Mouse (Mus musculus): Measurements from ENCODE around the gene Ubqln1. TPM values are rescaled to one million over a fixed set of nuclear protein-coding genes. Genes with fewer than 3 reads are reported as not detected.

Ubqln1 gene
- polyA plus RNA-seq, 1 experiment: 56.9 TPM

DNA sequence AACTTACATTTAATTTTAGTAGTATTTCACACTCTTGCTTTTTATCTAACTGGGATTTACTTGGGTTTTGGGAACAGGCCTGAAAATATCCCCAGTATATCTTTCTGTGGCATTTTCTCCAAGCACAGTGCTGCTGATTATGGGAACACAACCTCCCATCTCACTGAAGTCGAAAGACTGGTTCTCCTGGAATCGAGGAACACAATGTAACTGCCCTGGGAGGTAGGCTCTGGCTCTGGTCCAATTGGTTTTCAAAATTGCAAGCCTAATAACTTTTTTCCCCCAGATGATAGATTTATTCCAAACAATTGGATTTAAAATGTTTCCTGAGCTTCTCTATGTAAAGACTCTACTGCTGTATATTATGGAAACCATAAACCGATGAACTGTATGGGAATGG is 4.8 kb upstream of the Ubqln1 start:
- TF ChIP-seq CTCF (IDR thresholded peaks at IDR 0.05; ENCODE audit: low read depth, low read length) (no peak), POLR2A (IDR thresholded peaks at IDR 0.05; ENCODE audit: borderline replicate concordance, low read depth, low read length) (no peak)
- no peak overlapping the region for H3K27ac ChIP-seq (ENCODE audit: insufficient read depth, low read depth, low read length)
- H3K4me3 ChIP-seq (ENCODE audit: insufficient read depth, low read length): no peak overlapping the region
- H3K4me1 ChIP-seq (ENCODE audit: control insufficient read depth, insufficient read depth, low read length): peaks cover 14% of the 10 kb centered on the region

DNA sequence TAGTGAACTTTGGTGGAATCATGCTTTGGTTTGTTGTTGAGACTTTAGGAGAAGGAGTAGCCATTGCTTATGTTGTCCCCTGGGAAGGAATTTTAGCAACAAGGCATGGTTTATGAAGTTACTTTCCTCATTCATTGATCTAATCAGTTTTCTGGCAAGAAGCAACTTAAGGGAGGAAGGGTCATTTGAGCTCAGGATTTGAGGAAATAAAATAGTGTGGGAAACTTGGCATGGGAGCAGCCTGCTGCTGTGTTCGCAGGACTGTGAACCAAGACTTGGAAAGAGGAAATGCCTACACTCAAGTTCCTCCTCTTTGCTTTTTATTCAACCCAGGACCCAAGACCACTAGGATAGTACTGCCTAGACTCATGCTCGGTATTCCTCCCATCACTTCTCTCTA is 2.1 kb upstream of the Ubqln1 start:
- TF ChIP-seq CTCF (IDR thresholded peaks at IDR 0.05; ENCODE audit: low read depth, low read length) (no peak), POLR2A (IDR thresholded peaks at IDR 0.05; ENCODE audit: borderline replicate concordance, low read depth, low read length) (no peak)
- peaks cover 23% of the 10 kb centered on the region for H3K4me1 ChIP-seq (ENCODE audit: control insufficient read depth, insufficient read depth, low read length)
- H3K27ac ChIP-seq (ENCODE audit: insufficient read depth, low read depth, low read length): no peak overlapping the region
- H3K4me3 ChIP-seq (ENCODE audit: insufficient read depth, low read length): no peak overlapping the region

DNA sequence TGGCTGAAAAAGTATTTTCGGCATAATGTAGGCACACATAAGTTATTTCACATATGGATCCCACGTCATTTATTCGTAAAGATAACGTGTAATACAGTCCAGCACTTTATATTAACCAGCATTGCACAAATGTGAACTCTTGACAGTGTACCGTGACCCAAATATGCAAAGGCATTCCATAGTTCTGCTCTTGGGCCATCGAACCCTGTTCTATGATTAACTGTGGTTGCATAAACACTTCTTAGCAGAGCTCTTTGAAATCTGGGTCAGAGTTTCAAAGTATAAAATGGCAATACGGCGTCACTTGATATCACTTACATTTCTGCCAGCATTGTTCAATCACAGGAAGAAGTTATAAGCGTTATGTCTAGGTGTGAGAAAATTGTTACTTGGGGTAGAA is 942 bp upstream of the Ubqln1 start:
- TF ChIP-seq CTCF (IDR thresholded peaks at IDR 0.05; ENCODE audit: low read depth, low read length) (no peak), POLR2A (IDR thresholded peaks at IDR 0.05; ENCODE audit: borderline replicate concordance, low read depth, low read length) (no peak)
- Histone ChIP-seq H3K4me3 (ENCODE audit: insufficient read depth, low read length) (peak overlapping the region; percentile 71), H3K27ac (ENCODE audit: insufficient read depth, low read depth, low read length) (no peak overlapping the region), H3K4me1 (ENCODE audit: control insufficient read depth, insufficient read depth, low read length) (peaks cover 29% of the 10 kb centered on the region)

DNA sequence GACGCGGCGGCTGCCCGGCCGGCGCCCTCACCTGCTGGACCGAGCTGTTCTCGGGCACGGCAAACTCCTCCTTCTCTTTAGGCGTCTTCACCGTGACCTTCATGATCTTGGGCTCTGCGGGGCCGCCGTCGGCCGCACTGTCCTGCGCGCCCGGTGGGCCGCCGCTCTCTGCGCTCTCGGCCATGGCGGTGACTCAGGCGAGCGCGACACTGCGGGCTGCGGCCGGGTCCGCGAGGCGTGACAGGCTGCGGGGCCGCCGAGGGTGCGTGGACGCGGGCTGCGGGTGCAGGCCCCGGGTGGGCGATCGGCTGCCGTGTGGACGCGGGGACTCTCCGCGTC is 231 bp downstream of the Ubqln1 start:
- peaks cover 29% of the 10 kb centered on the region for H3K4me1 ChIP-seq (ENCODE audit: control insufficient read depth, insufficient read depth, low read length)
- H3K27ac ChIP-seq (ENCODE audit: insufficient read depth, low read depth, low read length): peak overlapping the region; percentile 42
- no peak for TF ChIP-seq CTCF (IDR thresholded peaks at IDR 0.05; ENCODE audit: low read depth, low read length)
- TF ChIP-seq POLR2A (IDR thresholded peaks at IDR 0.05; ENCODE audit: borderline replicate concordance, low read depth, low read length): no peak
- peak overlapping the region; percentile 71 for H3K4me3 ChIP-seq (ENCODE audit: insufficient read depth, low read length)

DNA sequence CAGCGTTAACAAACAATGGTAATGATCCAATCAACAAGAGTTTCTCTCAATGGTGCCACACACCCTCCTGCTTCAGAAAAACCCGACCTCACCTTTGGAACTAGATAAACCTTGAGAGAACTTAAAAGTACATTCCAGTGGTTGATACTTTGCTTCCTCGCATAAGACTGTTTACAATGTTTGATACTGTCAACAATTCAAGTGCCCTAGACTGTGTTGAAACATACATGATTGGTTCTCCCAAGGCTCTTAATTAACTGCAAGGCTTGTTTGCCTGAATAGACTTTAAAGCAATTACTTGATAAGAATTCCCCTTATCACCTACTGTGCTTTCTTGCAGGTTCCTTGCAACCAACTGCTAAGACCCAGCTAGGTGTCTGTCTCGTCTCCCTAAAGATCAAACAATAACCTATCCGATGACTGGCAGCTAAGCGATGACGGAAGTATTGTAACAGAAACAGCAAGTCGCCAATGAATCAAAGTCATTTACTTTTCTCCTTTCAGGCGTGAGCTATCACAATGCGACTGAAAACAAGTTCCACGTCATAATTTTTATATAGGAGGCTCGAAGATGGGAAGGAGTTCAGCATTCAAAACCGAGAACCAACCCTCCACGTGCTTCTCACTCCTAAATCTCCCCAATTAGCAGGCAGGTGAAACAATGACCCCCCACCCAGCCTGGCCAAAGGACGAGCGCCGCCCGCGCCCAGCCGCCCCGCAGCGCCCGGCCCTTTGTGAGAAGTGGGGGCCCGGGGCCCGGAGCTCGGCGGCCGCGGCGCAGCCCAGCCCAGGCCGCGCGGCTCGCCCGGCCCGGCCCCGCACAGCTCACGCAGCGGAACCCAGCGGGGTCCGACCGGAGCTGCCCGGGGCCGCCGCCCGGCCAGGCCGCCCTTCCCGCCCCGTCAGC is 854 bp downstream of the Ubqln1 start:
- TF ChIP-seq CTCF (IDR thresholded peaks at IDR 0.05; ENCODE audit: low read depth, low read length): no peak
- TF ChIP-seq POLR2A (IDR thresholded peaks at IDR 0.05; ENCODE audit: borderline replicate concordance, low read depth, low read length): no peak
- Histone ChIP-seq H3K4me1 (ENCODE audit: control insufficient read depth, insufficient read depth, low read length) (peaks cover 29% of the 10 kb centered on the region), H3K27ac (ENCODE audit: insufficient read depth, low read depth, low read length) (peak overlapping the region; percentile 42), H3K4me3 (ENCODE audit: insufficient read depth, low read length) (peak overlapping the region; percentile 71)

DNA sequence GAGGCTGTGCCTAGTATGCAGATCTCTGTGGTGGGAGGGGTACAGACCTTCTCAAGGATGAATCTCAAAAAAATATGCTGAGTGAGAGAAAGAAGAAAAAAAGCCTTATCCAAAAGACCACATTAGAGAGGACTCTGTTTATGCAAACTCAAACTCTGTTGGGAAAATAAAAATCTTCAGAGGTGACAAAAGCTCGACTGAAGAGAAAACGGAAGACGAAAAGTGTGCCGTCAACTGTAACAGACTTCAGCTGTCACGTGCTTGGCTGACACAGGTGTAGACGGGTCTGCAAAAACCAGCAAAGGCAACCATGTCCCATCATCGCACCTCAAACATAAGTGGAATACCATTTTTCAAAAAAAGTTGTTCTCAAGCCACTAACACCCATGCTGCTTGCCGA is 1.7 kb downstream of the Ubqln1 start:
- Histone ChIP-seq H3K27ac (ENCODE audit: insufficient read depth, low read depth, low read length) (no peak overlapping the region), H3K4me1 (ENCODE audit: control insufficient read depth, insufficient read depth, low read length) (peaks cover 29% of the 10 kb centered on the region), H3K4me3 (ENCODE audit: insufficient read depth, low read length) (no peak overlapping the region)
- TF ChIP-seq POLR2A (IDR thresholded peaks at IDR 0.05; ENCODE audit: borderline replicate concordance, low read depth, low read length) (no peak), CTCF (IDR thresholded peaks at IDR 0.05; ENCODE audit: low read depth, low read length) (no peak)

DNA sequence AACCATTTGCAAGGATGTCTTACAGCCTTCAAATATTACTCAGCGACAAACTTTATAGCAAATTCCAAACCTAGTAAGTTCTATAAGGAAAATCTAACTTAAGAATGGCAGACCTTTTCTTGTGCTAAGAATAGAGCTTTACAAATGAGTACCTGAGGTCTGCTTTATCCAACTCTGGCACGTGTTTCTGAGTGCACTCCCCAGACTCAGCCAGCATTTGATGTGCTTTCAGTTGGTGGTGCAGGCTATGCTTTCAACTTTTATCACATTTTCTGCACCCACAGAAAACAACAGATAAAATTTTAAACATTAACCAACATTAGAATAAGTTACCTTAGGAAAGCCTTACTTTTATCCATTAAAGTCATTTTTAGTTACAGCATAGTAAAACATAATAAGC is 2.9 kb downstream of the Ubqln1 start:
- Histone ChIP-seq H3K4me3 (ENCODE audit: insufficient read depth, low read length) (no peak overlapping the region), H3K4me1 (ENCODE audit: control insufficient read depth, insufficient read depth, low read length) (peaks cover 26% of the 10 kb centered on the region), H3K27ac (ENCODE audit: insufficient read depth, low read depth, low read length) (no peak overlapping the region)
- TF ChIP-seq POLR2A (IDR thresholded peaks at IDR 0.05; ENCODE audit: borderline replicate concordance, low read depth, low read length) (no peak), CTCF (IDR thresholded peaks at IDR 0.05; ENCODE audit: low read depth, low read length) (no peak)

DNA sequence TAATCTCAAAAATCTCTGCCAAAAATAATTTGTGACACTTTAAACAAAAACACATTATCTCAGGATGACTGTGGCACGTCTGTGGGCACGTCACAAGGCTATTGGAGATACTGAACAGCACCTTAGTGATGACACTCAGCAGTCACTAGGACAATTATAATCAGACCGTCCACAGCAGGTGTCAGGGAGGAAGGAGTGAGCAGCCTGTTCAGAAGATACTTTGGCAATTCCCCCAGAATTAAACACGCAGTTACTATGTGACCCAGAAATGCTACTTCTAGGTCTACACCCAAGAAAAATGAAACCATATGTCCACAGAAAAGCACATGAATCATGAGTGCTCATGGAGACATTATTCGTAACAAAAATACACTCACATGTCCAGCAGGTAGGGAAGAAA is 5.0 kb downstream of the Ubqln1 start:
- no peak overlapping the region for H3K4me3 ChIP-seq (ENCODE audit: insufficient read depth, low read length)
- no peak overlapping the region for H3K27ac ChIP-seq (ENCODE audit: insufficient read depth, low read depth, low read length)
- peaks cover 23% of the 10 kb centered on the region for H3K4me1 ChIP-seq (ENCODE audit: control insufficient read depth, insufficient read depth, low read length)
- no peak for TF ChIP-seq POLR2A (IDR thresholded peaks at IDR 0.05; ENCODE audit: borderline replicate concordance, low read depth, low read length)
- TF ChIP-seq CTCF (IDR thresholded peaks at IDR 0.05; ENCODE audit: low read depth, low read length): no peak

DNA sequence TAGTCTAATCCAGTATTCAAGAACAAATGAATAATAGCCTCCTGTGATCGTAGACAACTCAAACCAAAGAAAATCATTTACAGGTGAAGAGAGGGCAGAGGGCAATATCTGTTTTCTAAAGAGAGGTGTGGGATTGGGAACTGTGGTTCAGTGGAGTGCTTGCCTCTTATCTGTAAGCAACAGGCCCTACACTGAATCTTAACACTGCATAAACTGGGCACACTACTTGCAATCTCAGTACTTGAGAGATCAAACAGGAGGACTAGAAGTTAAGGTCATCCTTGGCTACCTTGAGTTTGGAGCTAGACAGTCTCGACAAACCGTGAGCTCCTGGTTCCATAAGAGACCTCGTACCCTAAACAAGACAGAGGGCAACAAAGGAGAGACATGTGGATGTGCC is 9.4 kb downstream of the Ubqln1 start:
- TF ChIP-seq POLR2A (IDR thresholded peaks at IDR 0.05; ENCODE audit: borderline replicate concordance, low read depth, low read length) (no peak), CTCF (IDR thresholded peaks at IDR 0.05; ENCODE audit: low read depth, low read length) (no peak)
- peaks cover 21% of the 10 kb centered on the region for H3K4me1 ChIP-seq (ENCODE audit: control insufficient read depth, insufficient read depth, low read length)

DNA sequence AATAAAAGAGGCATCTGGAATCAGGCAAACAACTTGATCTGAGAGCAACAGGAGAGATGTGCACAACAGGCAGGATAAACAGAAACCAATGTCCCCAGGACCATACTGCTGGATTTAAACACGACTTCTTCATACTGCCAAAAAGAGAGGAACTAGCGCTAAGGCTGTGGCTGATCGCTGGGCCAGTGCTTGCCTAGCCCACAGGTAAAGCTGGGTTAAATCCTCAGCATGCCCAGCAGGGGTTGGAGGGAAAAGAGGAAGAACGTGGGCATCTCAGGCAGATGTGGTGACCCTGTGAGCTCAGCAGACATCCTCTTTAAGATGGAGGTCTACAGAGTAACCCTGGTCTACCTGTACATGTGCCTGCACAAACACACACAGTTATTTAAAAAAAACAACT is 10.5 kb downstream of the Ubqln1 start:
- H3K4me3 ChIP-seq (ENCODE audit: insufficient read depth, low read length): no peak overlapping the region
- TF ChIP-seq CTCF (IDR thresholded peaks at IDR 0.05; ENCODE audit: low read depth, low read length) (no peak), POLR2A (IDR thresholded peaks at IDR 0.05; ENCODE audit: borderline replicate concordance, low read depth, low read length) (no peak)
- peaks cover 21% of the 10 kb centered on the region for H3K4me1 ChIP-seq (ENCODE audit: control insufficient read depth, insufficient read depth, low read length)
- H3K27ac ChIP-seq (ENCODE audit: insufficient read depth, low read depth, low read length): no peak overlapping the region

More for the DNA sequence above, 9.4 kb downstream of the Ubqln1 start:
- Histone ChIP-seq H3K27ac (ENCODE audit: insufficient read depth, low read depth, low read length) (no peak overlapping the region), H3K4me3 (ENCODE audit: insufficient read depth, low read length) (no peak overlapping the region)
